Mouse (Mus musculus) embryonic facial prominence, embryonic 13.5 days (tissue): Measurements from ENCODE around the gene Col16a1. TPM values are rescaled to one million over a fixed set of nuclear protein-coding genes. Genes with fewer than 3 reads are reported as not detected.

Experiments used
- ATAC-seq: fragments of 200-750 bp; cut with Nextera tagmentation; 2 replicates; pipeline ENCODE4 v1.8.0; 2017; ENCODE audit warnings: low read depth; ENCODE audit not compliant: insufficient number of reproducible peaks, insufficient read depth, low FRiP score, low TSS enrichment
- H3K27ac ChIP-seq: fragments of 300-500 bp; sonication (generic); 2 replicates; pipeline ENCODE4 v1.5.1; 2015; ENCODE audit warnings: moderate library complexity, mild to moderate bottlenecking, inconsistent platforms
- H3K27me3 ChIP-seq: fragments of 300-500 bp; sonication (generic); 2 replicates; pipeline ENCODE4 v1.6.1; 2015; ENCODE audit warnings: mild to moderate bottlenecking, inconsistent platforms
- H3K36me3 ChIP-seq: fragments of 300-500 bp; sonication (generic); 2 replicates; pipeline ENCODE4 v1.6.1; 2015; ENCODE audit warnings: mild to moderate bottlenecking, inconsistent platforms
- H3K4me1 ChIP-seq: fragments of 300-500 bp; sonication (generic); 2 replicates; pipeline ENCODE4 v1.6.1; 2015; ENCODE audit warnings: inconsistent platforms
- H3K4me2 ChIP-seq: fragments of 300-500 bp; sonication (generic); 2 replicates; pipeline ENCODE4 v1.6.1; 2015; ENCODE audit warnings: moderate library complexity, mild to moderate bottlenecking, inconsistent platforms
- H3K4me3 ChIP-seq: fragments of 300-500 bp; sonication (generic); 2 replicates; pipeline ENCODE4 v1.5.1; 2015; ENCODE audit warnings: mild to moderate bottlenecking, inconsistent platforms
- H3K9ac ChIP-seq: fragments of 300-500 bp; sonication (generic); 2 replicates; pipeline ENCODE4 v1.6.1; 2015; ENCODE audit warnings: mild to moderate bottlenecking, inconsistent platforms
- H3K9me3 ChIP-seq: fragments of 300-500 bp; sonication (generic); 2 replicates; pipeline ENCODE4 v1.6.1; 2016; ENCODE audit warnings: inconsistent platforms
- WGBS: fragments of 180-500 bp; shearing (Covaris S2); methylation state at CpG from one replicate; pipeline ENCODE4 v1.1.7; 2015; ENCODE audit warnings: mixed read lengths; 5-methylcytosine and 5-hydroxymethylcytosine counted together
- polyA plus RNA-seq: library from polyadenylated mRNA; unstranded; fragments of >200 nt; fragmentation: Nextera tagmentation; extraction: Ambion mirVana; gene quantifications from 2 replicates; pipeline ENCODE4 v1.2.1, GENCODE M21; 2015

The Col16a1 gene
- polyA plus RNA-seq, 1 experiment from 2014 or later = 77.3 TPM

DNA sequence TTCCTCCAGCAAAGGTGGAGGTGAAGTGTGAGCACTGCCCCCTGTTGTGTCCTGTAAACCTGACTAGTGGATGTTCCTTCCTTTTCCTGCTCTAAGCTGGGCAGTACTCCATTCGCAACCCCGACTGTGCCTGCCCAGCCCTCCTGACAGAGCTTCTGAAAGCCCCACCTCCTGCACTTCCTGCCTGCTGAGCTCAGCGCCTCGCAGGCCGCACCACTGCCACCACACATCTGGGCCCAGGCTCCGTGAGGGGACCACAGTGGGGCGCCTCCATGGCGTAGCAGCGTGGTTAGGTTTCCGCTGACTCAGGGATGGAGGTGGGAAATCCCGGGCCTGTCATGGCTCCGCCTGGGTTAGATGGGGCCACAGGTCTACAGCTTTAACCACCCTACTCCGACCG lies 2.0 kb upstream of the Col16a1 start:
- no peaks in the 10 kb centered on the region for H3K9me3 ChIP-seq
- peak overlapping the region; percentile 97 for H3K27ac ChIP-seq
- no peaks in the 10 kb centered on the region for H3K27me3 ChIP-seq
- peak overlapping the region; percentile 91 for H3K4me2 ChIP-seq
- WGBS = 15% methylated on average over 14 of the region's 14 CpGs
- no peak overlapping the region; the same call in 1 of the 2 replicates for H3K4me3 ChIP-seq
- peaks cover 95% of the 10 kb centered on the region for H3K4me1 ChIP-seq
- H3K9ac ChIP-seq = peak overlapping the region; percentile 27; the same call in 1 of the 2 replicates
- no peak for ATAC-seq
- no peaks in the 10 kb centered on the region for H3K36me3 ChIP-seq

DNA sequence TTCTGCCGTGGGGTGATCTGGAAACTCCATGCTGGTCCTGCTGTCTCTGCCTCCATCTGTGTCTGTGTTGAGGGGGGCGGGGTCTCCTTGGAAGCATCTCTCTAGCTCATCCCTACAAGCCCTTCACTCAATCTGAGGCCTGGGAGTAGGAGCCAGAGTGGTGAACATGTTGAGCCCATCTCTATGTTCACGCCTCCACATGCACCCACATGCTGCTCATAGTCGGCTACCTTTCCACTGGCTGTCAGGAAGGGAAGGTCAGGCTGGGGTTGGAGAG lies 501 bp downstream of the Col16a1 start:
- peaks cover 81% of the 10 kb centered on the region for H3K4me1 ChIP-seq

GRCm38 (mm10) chr4:130050056-130050824 lies 2.6 kb downstream of the Col16a1 start:
- Histone ChIP-seq H3K4me1 (peaks cover 70% of the 10 kb centered on the region), H3K27ac (peak overlapping the region; percentile 65), H3K4me2 (peak overlapping the region; percentile 91), H3K4me3 (0 out of 2 replicates have a peak overlapping the region, but pooled peaks have one; percentile 5), H3K9me3 (no peaks in the 10 kb centered on the region), H3K36me3 (peaks cover 36% of the 10 kb centered on the region), H3K9ac (peak overlapping the region; percentile 46; the same call in 1 of the 2 replicates), H3K27me3 (no peaks in the 10 kb centered on the region)
- WGBS = 68% methylated on average over 8 of the region's 8 CpGs
- no peak for ATAC-seq

More for the DNA sequence above, 501 bp downstream of the Col16a1 start:
- Histone ChIP-seq H3K9me3 (no peaks in the 10 kb centered on the region), H3K4me2 (peak overlapping the region; percentile 91), H3K4me3 (peak overlapping the region; percentile 55), H3K27ac (peak overlapping the region; percentile 97), H3K9ac (peak overlapping the region; percentile 82), H3K36me3 (peaks cover 17% of the 10 kb centered on the region), H3K27me3 (no peaks in the 10 kb centered on the region)
- WGBS = 27% methylated on average over 4 of the region's 4 CpGs
- no peak; the same call in 1 of the 2 replicates for ATAC-seq

DNA sequence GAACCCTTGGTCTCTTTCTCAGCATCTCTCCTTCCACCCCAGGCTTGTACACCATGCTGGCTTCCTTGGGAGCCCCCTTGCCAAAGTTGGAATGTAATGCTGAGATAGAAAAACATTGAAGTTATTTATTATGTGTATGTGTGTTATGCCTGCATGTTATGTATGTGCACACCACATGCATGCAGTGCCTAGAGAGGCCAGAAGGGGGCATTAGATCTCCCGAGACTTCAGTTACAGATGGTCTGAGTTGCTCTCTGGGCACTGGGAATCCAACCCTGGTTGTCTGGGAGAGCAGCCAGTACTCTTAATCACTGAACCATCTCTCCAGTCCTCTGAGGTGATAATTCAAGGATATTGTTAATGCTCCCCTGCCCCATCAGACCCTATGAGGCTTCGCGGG lies 4.6 kb downstream of the Col16a1 start:
- H3K4me3 ChIP-seq = no peak overlapping the region
- ATAC-seq = no peak
- H3K4me2 ChIP-seq = no peak overlapping the region
- peaks cover 51% of the 10 kb centered on the region for H3K36me3 ChIP-seq
- H3K27me3 ChIP-seq = no peaks in the 10 kb centered on the region
- no peak overlapping the region for H3K9ac ChIP-seq
- no peak overlapping the region for H3K27ac ChIP-seq
- no peaks in the 10 kb centered on the region for H3K9me3 ChIP-seq
- WGBS = 95% methylated on average over 3 of the region's 3 CpGs
- H3K4me1 ChIP-seq = peaks cover 50% of the 10 kb centered on the region

GRCm38 (mm10) chr4:130053111-130053510 lies 5.5 kb downstream of the Col16a1 start:
- Histone ChIP-seq H3K4me2 (no peak overlapping the region), H3K9me3 (no peaks in the 10 kb centered on the region), H3K9ac (no peak overlapping the region), H3K36me3 (peaks cover 59% of the 10 kb centered on the region), H3K4me3 (no peak overlapping the region), H3K4me1 (peaks cover 43% of the 10 kb centered on the region), H3K27ac (no peak overlapping the region), H3K27me3 (no peaks in the 10 kb centered on the region)
- ATAC-seq = no peak
- 93% methylated on average over 9 of the region's 9 CpGs for WGBS

GRCm38 (mm10) chr4:130054727-130055126 lies 7.1 kb downstream of the Col16a1 start:
- no peak for ATAC-seq
- H3K27ac ChIP-seq = 0 out of 2 replicates have a peak overlapping the region, but pooled peaks have one; percentile 5
- no peak overlapping the region for H3K4me3 ChIP-seq
- H3K27me3 ChIP-seq = no peaks in the 10 kb centered on the region
- 50% methylated on average over 1 of the region's 1 CpGs for WGBS
- peaks cover 73% of the 10 kb centered on the region for H3K36me3 ChIP-seq
- H3K4me1 ChIP-seq = peaks cover 27% of the 10 kb centered on the region
- no peaks in the 10 kb centered on the region for H3K9me3 ChIP-seq
- H3K9ac ChIP-seq = no peak overlapping the region
- no peak overlapping the region for H3K4me2 ChIP-seq

DNA sequence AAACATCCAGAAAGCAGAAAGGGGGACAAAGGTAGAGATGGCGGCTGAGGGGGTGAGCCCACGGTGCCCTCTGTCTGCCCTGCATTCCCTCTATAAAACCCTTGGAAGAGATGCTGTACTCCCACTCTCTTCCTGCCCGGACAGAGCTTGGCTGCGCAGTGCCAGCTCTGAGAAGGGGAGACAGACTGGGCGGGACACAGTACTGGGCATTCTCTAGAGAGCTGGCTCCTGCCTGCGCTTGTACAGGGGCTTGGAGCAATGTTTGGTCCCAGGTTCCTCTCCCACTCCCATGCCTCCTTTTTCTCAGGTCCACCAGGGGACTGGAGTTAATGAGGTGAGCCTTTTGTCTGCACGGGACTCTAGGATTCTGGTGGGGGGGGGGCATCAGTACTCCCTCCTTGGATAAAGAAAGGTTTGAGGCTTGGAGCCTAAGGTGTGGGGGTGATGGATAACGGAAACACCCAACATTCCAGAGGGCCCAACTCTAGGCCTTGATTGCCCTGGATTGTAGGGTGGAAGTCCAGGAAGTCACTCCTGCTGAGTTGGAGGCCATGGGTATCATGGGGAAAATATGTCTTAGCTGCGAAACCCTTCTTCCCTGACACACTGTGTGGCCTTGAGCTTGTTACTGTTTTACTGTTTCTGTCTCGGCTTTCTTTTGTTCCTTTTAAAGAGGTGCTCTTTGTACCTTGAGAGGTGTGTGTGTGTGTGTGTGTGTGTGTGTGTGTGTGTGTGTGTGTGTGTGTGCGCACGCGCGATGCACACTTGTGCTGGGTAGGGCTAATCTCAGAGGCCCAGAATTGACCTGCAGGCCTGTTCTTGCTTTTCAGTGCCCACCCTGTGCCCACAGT lies 7.7 kb downstream of the Col16a1 start:
- Histone ChIP-seq H3K4me2 (no peak overlapping the region), H3K27ac (peak overlapping the region; percentile 74; the same call in 1 of the 2 replicates), H3K27me3 (no peaks in the 10 kb centered on the region), H3K9me3 (no peaks in the 10 kb centered on the region), H3K4me1 (peaks cover 22% of the 10 kb centered on the region), H3K9ac (no peak overlapping the region), H3K4me3 (no peak overlapping the region), H3K36me3 (peaks cover 78% of the 10 kb centered on the region)
- WGBS = 79% methylated on average over 14 of the region's 14 CpGs
- no peak for ATAC-seq

DNA sequence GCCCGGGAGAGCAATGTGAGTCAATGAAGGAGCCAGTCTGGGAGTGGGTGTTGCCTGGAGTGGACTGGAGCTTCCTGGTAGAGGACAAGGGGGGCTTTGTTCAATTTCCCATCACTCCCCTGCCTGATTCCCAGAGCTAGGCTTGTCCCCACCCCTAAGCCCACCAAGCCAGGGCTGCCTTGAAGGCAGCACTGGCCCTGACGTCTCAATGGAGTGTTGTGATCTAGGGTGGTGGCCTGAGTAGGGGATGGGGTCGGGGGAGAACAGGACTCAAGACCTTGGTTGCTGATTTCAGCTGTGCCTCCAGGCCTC lies 8.3 kb downstream of the Col16a1 start:
- 30% methylated on average over 3 of the region's 3 CpGs for WGBS
- no peaks in the 10 kb centered on the region for H3K9me3 ChIP-seq
- no peak overlapping the region for H3K4me2 ChIP-seq
- peaks cover 84% of the 10 kb centered on the region for H3K36me3 ChIP-seq
- no peak for ATAC-seq
- H3K27ac ChIP-seq = peak overlapping the region; percentile 74
- H3K9ac ChIP-seq = no peak overlapping the region
- peaks cover 22% of the 10 kb centered on the region for H3K4me1 ChIP-seq
- H3K27me3 ChIP-seq = no peaks in the 10 kb centered on the region
- H3K4me3 ChIP-seq = no peak overlapping the region

GRCm38 (mm10) chr4:130056471-130056870 lies 8.8 kb downstream of the Col16a1 start:
- no peak for ATAC-seq
- Histone ChIP-seq H3K4me3 (no peak overlapping the region), H3K27ac (peak overlapping the region; percentile 74), H3K36me3 (peaks cover 88% of the 10 kb centered on the region), H3K9me3 (no peaks in the 10 kb centered on the region), H3K4me2 (no peak overlapping the region), H3K27me3 (no peaks in the 10 kb centered on the region), H3K4me1 (peaks cover 23% of the 10 kb centered on the region), H3K9ac (no peak overlapping the region)
- WGBS = 78% methylated on average over 3 of the region's 3 CpGs

DNA sequence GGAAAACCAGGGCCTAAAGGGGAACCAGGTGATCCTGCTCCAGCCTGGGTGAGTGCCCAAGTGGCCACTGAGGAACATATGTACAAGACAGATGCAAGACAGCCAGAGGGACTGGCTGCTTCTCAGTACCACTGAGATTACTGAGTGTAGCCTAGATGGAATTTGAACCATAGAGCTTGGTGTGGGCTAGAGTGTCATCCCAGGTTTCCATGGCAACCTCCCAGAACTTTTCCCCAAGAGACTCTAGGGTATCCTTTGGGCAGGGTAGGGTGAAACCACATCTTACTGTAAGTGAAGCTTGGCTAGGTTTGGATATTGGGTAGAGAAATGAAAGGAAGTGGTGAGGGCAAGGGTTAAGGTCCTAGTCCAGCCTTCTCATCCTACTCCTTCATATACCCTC lies 13.3 kb downstream of the Col16a1 start:
- no peaks in the 10 kb centered on the region for H3K9me3 ChIP-seq
- H3K4me1 ChIP-seq = peaks cover 14% of the 10 kb centered on the region; the same call in 1 of the 2 replicates
- no peak overlapping the region for H3K4me3 ChIP-seq
- ATAC-seq = no peak
- no peak overlapping the region for H3K9ac ChIP-seq
- no peaks in the 10 kb centered on the region for H3K27me3 ChIP-seq
- no peak overlapping the region for H3K27ac ChIP-seq
- peaks cover 76% of the 10 kb centered on the region for H3K36me3 ChIP-seq
- no peak overlapping the region for H3K4me2 ChIP-seq

GRCm38 (mm10) chr4:130063191-130063590 lies 15.6 kb downstream of the Col16a1 start:
- peaks cover 20% of the 10 kb centered on the region; the same call in 1 of the 2 replicates for H3K4me1 ChIP-seq
- H3K4me2 ChIP-seq = no peak overlapping the region
- no peak for ATAC-seq
- no peak overlapping the region for H3K27ac ChIP-seq
- peaks cover 63% of the 10 kb centered on the region for H3K36me3 ChIP-seq
- H3K27me3 ChIP-seq = no peaks in the 10 kb centered on the region
- no peak overlapping the region for H3K4me3 ChIP-seq
- H3K9me3 ChIP-seq = no peaks in the 10 kb centered on the region
- H3K9ac ChIP-seq = no peak overlapping the region
- 63% methylated on average over 7 of the region's 7 CpGs for WGBS

- Histone ChIP-seq H3K4me1 (peaks cover 7% of the 10 kb centered on the region; the same call in 1 of the 2 replicates), H3K9ac (no peak overlapping the region), H3K27ac (no peak overlapping the region), H3K36me3 (peaks cover 41% of the 10 kb centered on the region), H3K9me3 (no peaks in the 10 kb centered on the region), H3K4me2 (no peak overlapping the region), H3K27me3 (no peaks in the 10 kb centered on the region), H3K4me3 (no peak overlapping the region)
- no peak for ATAC-seq
- WGBS = 13% methylated on average over 8 of the region's 8 CpGs
Observed at GRCm38 (mm10) chr4:130066816-130067215, 19.2 kb downstream of the Col16a1 start.
